Mouse (Mus musculus): ENCODE measurements around the gene Tmprss9.

DNA sequence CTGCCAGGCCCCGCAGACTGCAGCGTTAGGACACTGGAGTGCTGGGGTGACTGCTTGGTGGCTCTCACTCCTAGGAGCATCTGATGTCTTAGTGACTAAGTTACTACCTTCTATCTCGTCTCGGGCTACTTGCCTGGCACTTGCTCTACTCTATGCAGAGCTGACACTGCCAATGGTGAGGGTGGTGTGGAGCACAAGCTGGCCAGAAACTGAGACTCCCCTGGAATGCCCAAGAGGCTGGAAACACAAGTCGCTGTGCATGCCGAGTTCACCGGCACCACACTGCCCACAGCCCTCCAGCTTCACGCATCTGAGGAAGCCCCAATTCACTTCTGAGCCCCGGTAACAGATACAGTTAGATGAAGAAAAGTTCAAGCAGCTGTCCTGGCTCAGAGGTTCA, 2.4 kb downstream of the Tmprss9 start:
- no peak for TF ChIP-seq USF1 (IDR thresholded peaks at IDR 0.05; ENCODE audit: low read depth, low read length)
- no peak for TF ChIP-seq CHD1 (IDR thresholded peaks at IDR 0.05; ENCODE audit: low read depth, low read length)
- no peak for TF ChIP-seq ZC3H11A (IDR thresholded peaks at IDR 0.05; ENCODE audit: low read depth, low read length)
- TF ChIP-seq HCFC1 (IDR thresholded peaks at IDR 0.05; ENCODE audit: low read depth, low read length) = no peak
- no peak for TF ChIP-seq CTCF (IDR thresholded peaks at IDR 0.05 in 2 of 3, conservative IDR thresholded peaks at IDR 0.05 in 1 of 3; ENCODE audit: control insufficient read depth in 1 of 3, insufficient read depth in 1 of 3, low read depth in 2 of 3, low read length in 3 of 3, poor library complexity in 1 of 3, severe bottlenecking in 1 of 3)
- no peak for TF ChIP-seq SIN3A (IDR thresholded peaks at IDR 0.05; ENCODE audit: low read length)
- TF ChIP-seq EP300 (IDR thresholded peaks at IDR 0.05; ENCODE audit: low read depth in 1 of 2, low read length in 2 of 2) = no peak
- TF ChIP-seq POLR2A (IDR thresholded peaks at IDR 0.05; ENCODE audit: control insufficient read depth in 1 of 2, insufficient read depth in 1 of 2, low read depth in 1 of 2, low read length in 2 of 2, poor library complexity in 1 of 2) = no peak
- no peak for TF ChIP-seq CHD2 (IDR thresholded peaks at IDR 0.05; ENCODE audit: low read length)
- TF ChIP-seq POLR2AphosphoS2 (IDR thresholded peaks at IDR 0.05; ENCODE audit: low read length) = no peak
- no peak for TF ChIP-seq BHLHE40 (IDR thresholded peaks at IDR 0.05; ENCODE audit: borderline replicate concordance, low read depth, low read length)
- TF ChIP-seq MEF2A (IDR thresholded peaks at IDR 0.05; ENCODE audit: extremely low read depth, insufficient replicate concordance, low read depth, low read length, poor library complexity, severe bottlenecking) = no peak
- no peak for TF ChIP-seq UBTF (IDR thresholded peaks at IDR 0.05; ENCODE audit: borderline replicate concordance, insufficient read depth, low read depth, low read length)
- no peak for TF ChIP-seq SMC3 (IDR thresholded peaks at IDR 0.05; ENCODE audit: low read depth, low read length)
